Mouse (Mus musculus): ENCODE measurements around the gene Tfdp1. TPM values are rescaled to one million over a fixed set of nuclear protein-coding genes. Genes with fewer than 3 reads are reported as not detected.

Tfdp1 gene
- polyA plus RNA-seq, 1 experiment = 22.8 TPM

DNA sequence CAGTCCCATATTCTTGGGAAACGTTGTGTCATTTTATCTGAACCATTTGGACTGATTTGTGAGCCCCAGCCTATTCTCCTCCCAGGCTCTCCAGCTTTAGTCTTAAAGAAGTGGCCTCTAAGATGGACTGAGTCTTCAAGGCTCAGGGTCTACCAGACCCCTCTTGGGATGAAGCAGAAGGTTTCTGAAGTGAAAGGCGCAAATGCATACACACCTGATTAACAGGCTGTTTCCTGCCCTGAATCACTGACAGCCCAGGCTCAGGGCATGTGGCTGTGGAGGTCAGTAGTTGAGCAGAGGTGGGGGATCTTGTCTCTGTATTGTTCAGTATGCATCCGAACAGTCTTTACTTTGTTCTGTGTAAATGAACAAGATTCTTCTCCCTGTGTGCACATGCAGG, 873 bp upstream of the Tfdp1 start:
- Histone ChIP-seq H3K4me1 (ENCODE audit: control insufficient read depth, insufficient read depth, insufficient read length) (no peaks in the 10 kb centered on the region; the same call in 1 of the 2 replicates), H3K4me3 (ENCODE audit: extremely low read depth, insufficient read depth, insufficient read length) (no peak overlapping the region), H3K36me3 (ENCODE audit: control insufficient read depth, insufficient read depth, low read length) (no peaks in the 10 kb centered on the region; the same call in 1 of the 2 replicates), H3K27me3 (ENCODE audit: control insufficient read depth, insufficient read depth, low read length) (no peaks in the 10 kb centered on the region), H3K27ac (ENCODE audit: insufficient read depth, low read length) (no peak overlapping the region)
- no peak for TF ChIP-seq CTCF (IDR thresholded peaks at IDR 0.05; ENCODE audit: extremely low read depth, insufficient read depth, insufficient read length, insufficient replicate concordance)
- no peak for TF ChIP-seq POLR2A (IDR thresholded peaks at IDR 0.05; ENCODE audit: low read depth, low read length)
- no peak for DNase-seq (ENCODE audit: low read depth in 1 of 2, low spot score in 2 of 2)
- 35% methylated on average over 3 of the region's 3 CpGs for WGBS

DNA sequence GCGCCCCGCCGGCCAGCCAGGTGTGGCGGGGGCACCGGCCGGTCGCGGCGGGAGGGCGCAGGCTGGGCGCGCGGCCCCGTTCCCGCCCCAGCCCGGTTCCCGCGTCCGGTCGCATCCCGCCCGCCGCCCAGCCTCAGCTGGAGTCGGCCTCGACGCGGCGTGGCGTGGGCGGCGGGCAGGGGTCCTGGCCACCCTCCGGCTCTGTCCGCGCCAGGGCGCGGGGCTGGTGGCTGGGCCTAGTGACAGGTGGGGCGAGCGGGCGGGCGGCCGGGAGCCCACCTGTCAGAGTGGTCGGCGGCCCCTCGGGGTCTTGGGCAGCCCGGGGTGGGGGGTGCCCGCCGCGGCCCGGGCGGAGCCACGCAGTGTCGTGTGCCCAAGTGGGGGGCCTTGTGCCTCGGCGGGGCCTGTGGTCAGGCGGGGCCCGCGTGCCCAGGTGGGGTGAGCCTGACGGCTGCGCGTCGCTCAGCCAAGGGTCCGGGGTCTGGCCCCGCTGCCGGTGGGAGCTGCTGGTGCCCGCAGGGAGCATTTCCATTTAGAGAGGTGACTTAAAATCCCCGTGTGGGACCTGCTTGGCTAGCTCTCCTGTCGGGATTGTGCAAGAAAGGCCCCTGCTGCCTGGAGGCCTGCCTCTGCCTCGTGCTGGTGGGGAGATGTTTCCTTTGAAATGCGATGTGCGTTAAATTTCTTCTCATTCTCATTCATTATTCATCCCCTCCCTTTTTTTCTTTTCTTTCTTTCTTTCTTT, 522 bp downstream of the Tfdp1 start:
- Histone ChIP-seq H3K4me3 (ENCODE audit: extremely low read depth, insufficient read depth, insufficient read length) (peak overlapping the region; percentile 64), H3K36me3 (ENCODE audit: control insufficient read depth, insufficient read depth, low read length) (peaks cover 4% of the 10 kb centered on the region), H3K27me3 (ENCODE audit: control insufficient read depth, insufficient read depth, low read length) (no peaks in the 10 kb centered on the region), H3K4me1 (ENCODE audit: control insufficient read depth, insufficient read depth, insufficient read length) (no peaks in the 10 kb centered on the region; the same call in 1 of the 2 replicates), H3K27ac (ENCODE audit: insufficient read depth, low read length) (no peak overlapping the region)
- WGBS = under 1% methylated on average over 68 of the region's 70 CpGs
- no peak for DNase-seq (ENCODE audit: low read depth in 1 of 2, low spot score in 2 of 2)
- no peak for TF ChIP-seq POLR2A (IDR thresholded peaks at IDR 0.05; ENCODE audit: low read depth, low read length)
- no peak for TF ChIP-seq CTCF (IDR thresholded peaks at IDR 0.05; ENCODE audit: extremely low read depth, insufficient read depth, insufficient read length, insufficient replicate concordance)

DNA sequence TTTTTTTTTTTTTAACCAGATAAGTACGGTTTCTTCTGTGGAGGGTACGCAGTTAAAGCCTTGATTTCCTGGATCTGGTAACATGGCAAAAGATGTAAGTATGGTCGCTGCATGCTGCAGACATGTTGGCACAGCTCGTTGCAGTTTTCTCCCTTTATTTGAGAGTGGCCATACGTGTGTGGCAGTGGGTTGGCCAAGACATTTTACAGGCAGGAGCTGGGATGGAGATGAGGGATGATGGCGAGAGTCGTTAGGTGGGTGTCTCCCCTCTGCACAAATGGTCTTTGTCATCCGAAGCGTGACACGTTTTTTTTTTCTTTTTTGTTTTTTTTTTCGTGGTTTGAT, 1.1 kb downstream of the Tfdp1 start:
- H3K4me3 ChIP-seq (ENCODE audit: extremely low read depth, insufficient read depth, insufficient read length) = peak overlapping the region; percentile 64
- no peaks in the 10 kb centered on the region for H3K27me3 ChIP-seq (ENCODE audit: control insufficient read depth, insufficient read depth, low read length)
- H3K36me3 ChIP-seq (ENCODE audit: control insufficient read depth, insufficient read depth, low read length) = peaks cover 4% of the 10 kb centered on the region
- no peak for DNase-seq (ENCODE audit: low read depth in 1 of 2, low spot score in 2 of 2)
- H3K4me1 ChIP-seq (ENCODE audit: control insufficient read depth, insufficient read depth, insufficient read length) = no peaks in the 10 kb centered on the region; the same call in 1 of the 2 replicates
- H3K27ac ChIP-seq (ENCODE audit: insufficient read depth, low read length) = no peak overlapping the region
- TF ChIP-seq CTCF (IDR thresholded peaks at IDR 0.05; ENCODE audit: extremely low read depth, insufficient read depth, insufficient read length, insufficient replicate concordance) (no peak), POLR2A (IDR thresholded peaks at IDR 0.05; ENCODE audit: low read depth, low read length) (no peak)
- 10% methylated on average over 11 of the region's 11 CpGs for WGBS

DNA sequence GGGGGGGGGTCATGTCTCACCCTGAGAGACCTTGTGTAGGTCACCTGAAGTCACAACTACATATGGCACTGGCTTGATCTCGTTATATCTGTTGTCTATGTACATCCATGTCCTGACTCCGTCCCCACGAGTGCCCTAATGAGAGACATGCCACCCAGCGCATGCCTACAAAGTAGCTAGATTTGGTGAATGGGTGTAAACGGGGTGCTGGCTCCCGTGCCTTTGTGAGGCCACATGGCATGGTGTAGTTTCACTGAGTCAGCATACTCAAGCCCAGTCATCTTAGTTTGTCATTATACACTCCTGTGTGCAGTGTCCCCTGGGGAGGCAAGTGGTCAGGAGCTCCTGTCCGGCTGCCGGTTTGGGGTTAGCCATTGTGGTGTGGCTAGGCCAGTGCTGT, 2.1 kb downstream of the Tfdp1 start:
- Histone ChIP-seq H3K4me3 (ENCODE audit: extremely low read depth, insufficient read depth, insufficient read length) (no peak overlapping the region), H3K27me3 (ENCODE audit: control insufficient read depth, insufficient read depth, low read length) (no peaks in the 10 kb centered on the region), H3K36me3 (ENCODE audit: control insufficient read depth, insufficient read depth, low read length) (peaks cover 4% of the 10 kb centered on the region), H3K27ac (ENCODE audit: insufficient read depth, low read length) (no peak overlapping the region), H3K4me1 (ENCODE audit: control insufficient read depth, insufficient read depth, insufficient read length) (no peaks in the 10 kb centered on the region; the same call in 1 of the 2 replicates)
- WGBS = 82% methylated on average over 8 of the region's 8 CpGs
- no peak for TF ChIP-seq POLR2A (IDR thresholded peaks at IDR 0.05; ENCODE audit: low read depth, low read length)
- TF ChIP-seq CTCF (IDR thresholded peaks at IDR 0.05; ENCODE audit: extremely low read depth, insufficient read depth, insufficient read length, insufficient replicate concordance) = no peak
- no peak for DNase-seq (ENCODE audit: low read depth in 1 of 2, low spot score in 2 of 2)

DNA sequence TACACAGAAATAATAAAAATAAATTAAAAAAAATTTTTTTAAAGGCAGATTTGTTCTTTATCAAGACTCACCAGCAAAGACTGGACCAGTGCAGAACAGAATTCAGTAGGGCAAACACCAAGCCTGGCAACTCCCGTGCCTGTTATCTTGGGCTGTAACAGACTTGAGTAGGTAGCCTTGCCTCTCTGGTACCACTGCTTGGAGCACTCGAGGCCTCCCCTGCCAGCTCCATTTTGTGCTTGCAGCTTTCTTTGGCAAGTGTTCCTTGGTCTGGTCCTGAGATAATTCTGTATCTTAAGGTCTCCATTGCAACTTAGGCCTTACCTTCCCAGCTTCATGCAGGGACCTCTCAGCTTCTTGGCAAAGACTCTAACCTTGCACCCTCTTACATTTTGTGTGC, 3.8 kb downstream of the Tfdp1 start:
- H3K27ac ChIP-seq (ENCODE audit: insufficient read depth, low read length) = no peak overlapping the region
- no peaks in the 10 kb centered on the region for H3K27me3 ChIP-seq (ENCODE audit: control insufficient read depth, insufficient read depth, low read length)
- no peaks in the 10 kb centered on the region; the same call in 1 of the 2 replicates for H3K4me1 ChIP-seq (ENCODE audit: control insufficient read depth, insufficient read depth, insufficient read length)
- H3K4me3 ChIP-seq (ENCODE audit: extremely low read depth, insufficient read depth, insufficient read length) = no peak overlapping the region
- H3K36me3 ChIP-seq (ENCODE audit: control insufficient read depth, insufficient read depth, low read length) = peaks cover 4% of the 10 kb centered on the region
- WGBS = 76% methylated on average over 2 of the region's 2 CpGs
- no peak for DNase-seq (ENCODE audit: low read depth in 1 of 2, low spot score in 2 of 2)
- TF ChIP-seq CTCF (IDR thresholded peaks at IDR 0.05; ENCODE audit: extremely low read depth, insufficient read depth, insufficient read length, insufficient replicate concordance) (no peak), POLR2A (IDR thresholded peaks at IDR 0.05; ENCODE audit: low read depth, low read length) (no peak)

DNA sequence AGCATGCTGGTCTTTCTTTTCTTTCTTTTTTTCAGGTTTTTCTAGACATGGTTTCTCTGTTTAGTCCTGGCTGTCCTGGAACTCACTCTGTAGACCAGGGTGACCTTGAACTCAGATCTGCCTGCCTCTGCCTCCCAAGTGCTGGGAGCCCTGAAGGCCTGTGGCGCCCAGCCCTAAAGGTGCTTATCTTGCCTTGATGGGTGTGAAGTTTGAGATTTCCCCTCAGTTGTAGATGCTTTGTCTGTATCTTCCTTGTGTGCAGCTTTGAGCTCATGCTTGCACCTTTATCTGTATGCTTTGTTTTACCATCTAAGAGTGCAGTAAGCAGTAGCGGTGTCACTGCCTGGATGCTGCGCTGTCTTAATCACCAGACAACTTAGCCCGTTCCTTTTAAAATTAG, 4.6 kb downstream of the Tfdp1 start:
- no peak for DNase-seq (ENCODE audit: low read depth in 1 of 2, low spot score in 2 of 2)
- no peak overlapping the region for H3K4me3 ChIP-seq (ENCODE audit: extremely low read depth, insufficient read depth, insufficient read length)
- WGBS = 85% methylated on average over 4 of the region's 4 CpGs
- no peak for TF ChIP-seq POLR2A (IDR thresholded peaks at IDR 0.05; ENCODE audit: low read depth, low read length)
- TF ChIP-seq CTCF (IDR thresholded peaks at IDR 0.05; ENCODE audit: extremely low read depth, insufficient read depth, insufficient read length, insufficient replicate concordance) = no peak
- H3K4me1 ChIP-seq (ENCODE audit: control insufficient read depth, insufficient read depth, insufficient read length) = no peaks in the 10 kb centered on the region; the same call in 1 of the 2 replicates
- H3K27ac ChIP-seq (ENCODE audit: insufficient read depth, low read length) = no peak overlapping the region
- peaks cover 4% of the 10 kb centered on the region for H3K36me3 ChIP-seq (ENCODE audit: control insufficient read depth, insufficient read depth, low read length)
- no peaks in the 10 kb centered on the region for H3K27me3 ChIP-seq (ENCODE audit: control insufficient read depth, insufficient read depth, low read length)

DNA sequence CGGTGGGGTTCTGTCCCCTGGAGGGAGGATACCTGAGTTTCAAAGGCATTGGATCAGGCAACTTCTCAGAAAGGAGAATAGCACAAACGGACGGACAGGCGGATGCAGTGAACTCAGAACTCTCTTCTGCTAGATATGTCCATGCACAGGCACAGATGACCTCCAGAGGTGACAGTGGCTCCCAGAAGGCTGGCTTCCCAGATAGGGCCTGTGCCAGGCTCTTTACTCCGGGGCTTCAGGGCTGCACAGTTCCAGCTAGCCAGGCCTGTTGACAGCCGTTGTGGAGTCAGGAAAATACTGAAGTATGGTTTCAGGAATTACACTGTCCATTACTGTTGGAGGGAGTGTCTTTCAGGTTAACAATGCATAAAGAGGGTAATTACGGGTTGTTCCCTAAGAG, 11.5 kb downstream of the Tfdp1 start:
- no peak for TF ChIP-seq CTCF (IDR thresholded peaks at IDR 0.05; ENCODE audit: extremely low read depth, insufficient read depth, insufficient read length, insufficient replicate concordance)
- no peak for TF ChIP-seq POLR2A (IDR thresholded peaks at IDR 0.05; ENCODE audit: low read depth, low read length)
- WGBS = 91% methylated on average over 7 of the region's 7 CpGs
- no peaks in the 10 kb centered on the region for H3K4me1 ChIP-seq (ENCODE audit: control insufficient read depth, insufficient read depth, insufficient read length)
- H3K36me3 ChIP-seq (ENCODE audit: control insufficient read depth, insufficient read depth, low read length) = peaks cover 4% of the 10 kb centered on the region; the same call in 1 of the 2 replicates
- no peak overlapping the region for H3K4me3 ChIP-seq (ENCODE audit: extremely low read depth, insufficient read depth, insufficient read length)
- H3K27ac ChIP-seq (ENCODE audit: insufficient read depth, low read length) = no peak overlapping the region
- no peak for DNase-seq (ENCODE audit: low read depth in 1 of 2, low spot score in 2 of 2)
- H3K27me3 ChIP-seq (ENCODE audit: control insufficient read depth, insufficient read depth, low read length) = no peaks in the 10 kb centered on the region

Measured in spleen, adult 2 months (tissue).